Mouse (Mus musculus) lung, adult 2 months (tissue): ENCODE data around the gene Aym1.

Experiments
- CTCF ChIP-seq: fragments of 200-500 bp; IDR thresholded peaks from 2 replicates; pipeline ENCODE4 v1.5.1; 2011; ENCODE audit warnings: mild to moderate bottlenecking, low read length, control low read depth; ENCODE audit not compliant: insufficient read depth
- POLR2A ChIP-seq: fragments of 200-500 bp; IDR thresholded peaks from 2 replicates; pipeline ENCODE4 v1.6.1; 2011; ENCODE audit warnings: low read depth, mild to moderate bottlenecking, control low read depth, low read length, borderline replicate concordance; ENCODE audit errors: extremely low read depth

- TF ChIP-seq POLR2A (no peak), CTCF (no peak)
These were observed 5.3 kb downstream of the Aym1 start for GRCm38 (mm10) chr5:113362258-113362996.
